Mouse (Mus musculus): ENCODE results near the gene Hdac7.

- no peak for TF ChIP-seq CTCF (IDR thresholded peaks at IDR 0.05)
- TF ChIP-seq EP300 (IDR thresholded peaks at IDR 0.05; ENCODE audit: insufficient read depth, low read depth, low read length) = no peak
These were observed 34.5 kb upstream of the Hdac7 start for GRCm38 (mm10) chr15:97878696-97879328.
